Mouse (Mus musculus) liver, adult 2 months (tissue): Measurements from ENCODE around the gene Tprg.

Experiments used
- CTCF ChIP-seq: fragments of 200-500 bp; IDR thresholded peaks from 2 replicates; pipeline ENCODE4 v1.5.1; 2011; ENCODE audit warnings: low read depth, low read length, control low read depth
- POLR2A ChIP-seq: fragments of 200-500 bp; IDR thresholded peaks from 2 replicates; pipeline ENCODE4 v1.6.1; 2011; ENCODE audit warnings: low read length, control low read depth; ENCODE audit not compliant: insufficient read depth; ENCODE audit errors: extremely low read depth

DNA sequence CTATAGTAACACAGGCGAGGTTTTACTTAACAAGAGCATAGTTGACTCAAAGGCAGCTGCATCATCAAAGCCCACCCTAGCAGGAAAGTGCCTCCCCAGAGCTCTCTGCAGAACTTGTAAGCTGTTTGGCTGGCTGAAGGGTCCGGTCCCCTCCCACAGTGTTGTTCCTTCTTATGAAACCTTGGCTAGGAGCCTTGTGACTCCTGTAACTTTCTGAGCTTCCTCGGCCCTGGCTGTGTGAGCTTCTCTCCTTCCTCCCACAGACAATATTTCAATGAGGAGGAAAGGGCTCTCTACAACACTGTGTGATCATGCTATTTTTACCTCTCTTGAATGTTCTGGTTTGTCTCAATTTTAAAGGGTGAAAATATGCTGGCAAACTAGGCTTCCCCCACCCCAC lies 28.5 kb downstream of the Tprg start:
- TF ChIP-seq CTCF (no peak), POLR2A (no peak)
